Mouse (Mus musculus) ovary, adult 18-20 months (tissue): ENCODE measurements around the gene Btn2a2.
A peak's percentile ranks its signal among the peaks of the same experiment; 100 is the strongest.

Experiments used
- DNase-seq: peaks from one replicate; pipeline ENCODE4 v3.0.0; 2022; ENCODE audit warnings: low spot score, mixed read lengths

Btn2a2 gene

DNA sequence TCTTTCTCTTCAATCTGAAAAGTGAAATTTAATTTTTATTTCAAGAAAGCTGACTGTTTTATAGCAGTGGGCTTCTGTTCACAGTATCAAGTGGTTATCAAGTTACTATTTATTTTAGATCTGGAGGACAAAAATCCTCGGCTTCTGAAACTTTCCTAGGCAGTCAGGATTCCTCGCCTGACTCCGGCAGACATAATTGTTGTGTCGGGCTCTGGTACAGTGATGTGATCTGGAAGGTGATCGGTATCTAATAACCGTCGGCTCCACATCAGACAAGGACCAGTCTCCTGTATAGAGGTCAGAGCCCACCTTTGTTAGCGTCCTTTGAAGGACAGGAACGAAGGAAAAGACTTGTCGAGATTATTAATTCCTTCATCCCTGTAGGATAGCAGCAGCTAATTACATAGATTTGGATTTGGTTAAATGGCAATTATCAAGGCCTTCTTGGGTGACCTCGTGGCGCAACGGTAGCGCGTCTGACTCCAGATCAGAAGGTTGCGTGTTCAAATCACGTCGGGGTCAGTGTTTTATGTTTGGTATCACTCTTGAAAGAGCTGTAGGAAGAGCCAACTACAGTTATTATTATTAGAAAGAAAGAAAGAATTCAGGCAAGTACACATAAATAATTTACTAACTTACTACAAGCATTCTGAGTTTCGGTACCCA, 9.1 kb upstream of the Btn2a2 start:
- no peak for DNase-seq

DNA sequence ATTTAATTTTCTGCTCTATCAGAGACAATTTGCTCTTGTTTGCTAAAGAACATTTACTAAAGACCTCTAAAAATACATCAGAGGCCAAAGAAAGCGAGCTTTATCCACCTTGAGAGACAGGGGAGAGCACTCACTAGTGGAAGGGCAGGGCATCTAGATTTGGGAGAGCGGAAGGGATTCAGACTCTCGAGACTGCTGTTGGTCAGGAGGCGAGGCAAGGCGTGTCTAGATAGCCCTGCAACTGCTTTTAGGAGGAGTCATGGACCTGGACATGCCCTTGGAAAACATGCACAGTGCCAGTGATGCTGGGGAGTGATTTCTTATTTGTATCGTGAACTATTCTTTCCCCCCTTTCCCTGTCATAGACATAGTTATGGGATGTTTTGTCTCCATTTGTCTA, 6.9 kb upstream of the Btn2a2 start:
- no peak for DNase-seq

DNA sequence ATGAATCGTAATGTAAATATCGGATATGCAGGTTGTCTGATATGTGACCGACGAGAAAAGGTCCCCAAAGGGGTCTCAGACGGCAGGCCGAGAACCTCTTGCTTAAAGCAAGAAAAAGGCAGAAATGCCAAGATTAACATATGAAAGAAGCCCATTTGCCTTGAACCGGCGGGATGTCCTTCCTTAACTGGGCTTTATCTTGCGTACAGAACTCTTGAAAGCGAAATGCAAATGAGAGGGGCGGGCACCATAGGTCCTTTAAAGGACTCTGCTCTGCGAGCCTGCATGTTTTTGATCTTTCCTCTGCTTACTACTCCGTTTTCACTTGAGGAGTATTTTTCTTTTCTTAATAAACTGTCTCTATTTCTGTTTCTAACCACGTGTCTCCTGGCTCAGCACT, 3.3 kb upstream of the Btn2a2 start:
- DNase-seq = no peak

DNA sequence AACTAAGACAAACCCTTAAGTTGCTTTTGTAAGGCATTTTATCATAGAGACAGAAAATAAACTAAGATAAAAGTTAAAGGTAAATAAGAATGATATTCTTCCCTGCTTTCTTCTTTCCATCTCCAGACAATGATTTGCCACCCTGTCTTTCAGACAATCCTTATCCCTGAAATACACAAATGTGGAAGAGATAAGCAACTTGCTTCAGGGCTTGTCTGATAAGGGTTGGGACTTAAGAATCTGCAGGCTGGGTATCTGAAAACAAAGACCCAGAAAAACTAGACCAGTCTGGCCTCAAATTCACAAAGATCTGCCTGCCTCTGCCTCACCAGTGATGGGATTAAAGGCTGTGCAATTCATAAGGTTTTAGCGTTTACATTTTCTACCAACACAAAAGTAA, 2.6 kb upstream of the Btn2a2 start:
- no peak for DNase-seq

DNA sequence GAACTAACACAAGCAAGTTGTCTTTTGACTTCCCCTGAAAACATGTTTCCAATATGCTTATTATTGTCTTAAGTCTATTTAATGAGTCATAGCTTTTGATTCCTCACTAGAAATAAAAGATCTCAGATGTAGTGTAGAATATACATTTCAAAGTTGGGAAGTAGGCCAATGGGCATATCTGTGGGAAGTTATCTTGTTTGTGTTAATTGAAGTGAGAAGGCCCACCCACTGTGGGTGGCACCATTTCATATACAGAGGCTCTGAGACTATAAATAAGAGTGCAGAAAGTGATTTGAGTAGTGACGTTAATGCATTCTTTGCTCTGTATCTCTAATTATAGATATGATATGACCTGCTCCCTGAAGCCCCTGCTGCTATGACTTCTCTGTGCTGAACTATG, 2.2 kb upstream of the Btn2a2 start:
- no peak for DNase-seq

DNA sequence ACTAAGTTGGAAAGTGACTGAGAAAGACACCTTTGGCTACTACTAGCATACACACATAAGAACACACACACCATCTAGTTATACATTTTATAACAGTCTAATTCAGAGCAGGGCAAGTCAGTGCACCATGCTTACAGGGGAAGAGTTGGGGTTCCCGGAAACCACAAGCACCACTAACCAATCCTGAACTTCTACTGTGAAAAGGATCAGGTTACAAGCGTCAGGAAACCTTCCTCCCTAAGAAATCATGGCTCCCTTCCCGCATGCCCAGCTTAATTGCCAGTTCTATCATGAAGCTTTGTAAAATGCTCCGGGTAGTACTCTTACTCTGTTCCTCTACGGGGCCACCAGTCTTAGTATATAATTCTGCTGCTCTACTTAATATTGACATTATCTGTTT, 3.4 kb downstream of the Btn2a2 start:
- no peak for DNase-seq

DNA sequence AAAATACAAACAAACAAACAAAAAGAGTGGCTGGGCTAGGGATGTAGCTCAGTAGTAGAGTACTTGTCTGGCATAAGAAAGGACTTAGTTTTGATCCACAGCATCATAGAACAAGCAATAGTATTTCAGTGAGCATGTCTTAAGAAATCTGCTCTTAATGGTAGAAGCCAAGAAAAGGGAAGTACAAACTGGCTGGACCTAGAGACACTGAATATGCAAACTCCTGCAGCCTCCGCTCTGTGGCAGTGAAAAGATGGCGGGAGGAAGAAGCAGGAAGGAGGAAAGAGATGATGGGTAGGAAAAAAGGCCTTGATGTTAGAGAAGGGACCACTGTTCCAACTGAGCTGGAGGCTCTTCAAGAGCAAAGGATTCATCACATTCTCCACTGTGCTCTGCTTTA, 5.5 kb downstream of the Btn2a2 start:
- no peak for DNase-seq

DNA sequence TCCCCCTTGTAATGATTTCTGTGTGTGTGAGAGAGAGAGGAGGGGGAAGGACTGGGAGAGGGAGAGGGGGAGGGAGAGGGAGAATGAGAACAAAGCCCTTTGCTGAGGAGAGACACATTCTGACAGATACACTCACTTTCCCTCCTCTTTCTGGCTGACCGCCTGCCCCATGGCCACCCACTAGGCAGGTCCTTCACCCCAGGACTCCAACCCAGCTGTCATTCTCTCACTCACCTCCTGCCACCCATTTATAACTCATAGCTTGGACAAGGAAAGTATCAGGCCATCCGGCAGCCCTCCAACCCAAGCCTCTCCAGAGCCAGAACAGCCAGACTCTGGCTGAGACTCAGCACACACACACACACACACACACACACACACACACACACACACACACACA, 13.0 kb downstream of the Btn2a2 start:
- no peak for DNase-seq

DNA sequence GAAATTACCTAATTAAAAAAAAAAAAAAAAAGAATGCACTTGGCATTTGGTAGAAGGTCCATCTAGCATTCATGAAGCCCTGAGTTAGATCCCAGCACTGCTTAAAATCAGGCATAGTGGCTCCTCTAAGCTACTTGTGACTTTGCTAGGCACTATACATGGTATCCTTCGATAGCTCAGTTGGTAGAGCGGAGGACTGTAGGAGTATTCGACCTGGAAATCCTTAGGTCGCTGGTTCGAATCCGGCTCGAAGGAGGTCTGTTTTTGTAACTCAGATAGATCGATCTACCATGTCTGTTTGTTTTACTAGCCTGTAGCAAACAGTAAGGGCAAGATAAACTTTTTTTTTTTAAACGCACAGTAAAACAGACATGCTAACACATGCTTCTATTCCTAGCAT, 21.7 kb downstream of the Btn2a2 start:
- DNase-seq = peak; percentile 26

DNA sequence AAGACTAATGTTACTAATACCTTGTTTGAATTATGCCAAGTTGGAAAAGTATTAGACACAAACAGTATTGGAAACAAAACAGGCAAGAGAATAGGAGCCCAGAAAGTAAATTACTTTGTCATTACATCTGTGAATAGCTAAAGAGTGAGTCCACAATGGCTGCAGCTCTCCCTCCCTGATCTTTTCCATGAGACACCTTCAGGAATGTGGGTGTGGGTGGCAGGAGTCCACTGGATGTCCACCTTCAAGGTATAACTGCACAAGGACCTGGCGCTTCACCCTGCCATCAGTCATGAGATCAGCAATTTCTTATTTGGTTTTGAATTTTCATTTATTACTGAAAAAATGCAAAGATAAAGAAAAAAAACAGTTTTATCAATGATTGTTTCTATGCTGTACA, 22.4 kb downstream of the Btn2a2 start:
- DNase-seq = no peak

DNA sequence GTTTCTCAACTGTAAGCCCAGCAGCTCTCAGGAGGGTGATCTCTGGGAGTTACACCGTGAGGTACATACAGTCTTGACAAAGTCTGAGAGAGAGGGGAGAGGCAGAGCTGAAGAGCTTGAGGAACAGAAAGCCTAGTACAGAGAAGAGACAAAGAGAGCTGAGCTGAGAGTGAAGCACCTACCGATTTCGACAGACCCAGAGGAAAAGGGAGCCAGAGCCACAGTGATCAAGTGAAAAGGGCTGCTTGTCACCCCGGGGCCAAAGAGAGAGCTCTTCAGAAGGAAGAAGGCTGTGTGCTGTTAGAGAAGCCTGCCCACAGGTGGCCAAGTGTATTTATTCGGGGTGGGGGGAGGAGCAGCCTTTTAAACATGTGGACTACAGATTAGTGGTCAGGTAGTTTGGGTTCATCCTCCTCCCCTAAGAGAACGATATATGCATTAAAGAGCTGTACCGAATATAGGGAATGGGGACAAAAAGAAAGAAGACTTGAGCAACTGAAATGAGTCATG, 23.0 kb downstream of the Btn2a2 start, which contains the start of gene Btn1a1:
Btn1a1 (minus strand) TSS at position 302 of the 510 bp plus-strand sequence.
- no peak for DNase-seq

DNA sequence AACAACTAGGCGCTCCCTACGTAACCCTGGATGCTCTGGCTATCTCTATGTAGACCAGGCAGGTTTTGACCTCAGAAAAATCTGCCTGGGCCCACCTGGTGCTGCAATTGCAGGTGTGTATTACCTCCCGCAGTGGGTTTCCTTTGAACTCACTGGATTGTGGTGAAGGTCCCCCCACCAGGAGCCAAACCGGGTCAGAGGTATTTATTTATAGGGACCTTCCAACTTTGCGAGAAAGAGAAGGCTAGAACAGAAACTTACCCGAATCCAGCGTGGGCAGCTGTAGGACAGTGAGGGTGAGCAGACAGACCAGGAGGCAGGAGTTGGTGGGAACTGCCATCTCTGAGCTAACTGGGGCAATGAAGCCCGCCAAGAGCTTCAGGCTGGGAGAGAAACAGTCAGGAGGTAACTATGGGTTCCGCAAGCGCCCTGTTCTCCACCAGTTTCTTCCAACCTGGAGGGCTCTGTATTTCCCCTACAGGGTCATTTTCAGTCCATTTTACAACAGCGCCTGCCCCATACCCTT, 23.8 kb downstream of the Btn2a2 start:
- DNase-seq = no peak

DNA sequence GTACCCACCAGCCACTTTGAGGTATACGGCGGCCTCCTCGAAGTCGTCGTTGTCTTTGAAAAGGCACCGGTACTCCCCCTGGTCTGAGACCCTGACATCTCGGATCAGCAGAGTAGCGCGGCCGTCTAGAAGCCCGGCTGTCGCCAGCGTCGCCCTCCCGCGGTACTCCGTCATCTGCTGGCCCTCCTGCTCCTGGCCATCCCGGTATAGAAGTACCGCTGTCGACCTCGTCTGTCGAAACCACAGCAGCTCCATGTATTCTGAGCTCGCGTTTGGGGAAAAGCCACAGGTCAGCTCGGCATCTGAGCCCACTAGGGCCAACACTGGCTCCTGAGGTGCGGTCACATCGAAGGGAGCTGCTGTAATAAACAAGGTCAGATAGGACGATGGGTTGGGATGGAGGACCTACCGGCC, 24.4 kb downstream of the Btn2a2 start:
- no peak for DNase-seq

DNA sequence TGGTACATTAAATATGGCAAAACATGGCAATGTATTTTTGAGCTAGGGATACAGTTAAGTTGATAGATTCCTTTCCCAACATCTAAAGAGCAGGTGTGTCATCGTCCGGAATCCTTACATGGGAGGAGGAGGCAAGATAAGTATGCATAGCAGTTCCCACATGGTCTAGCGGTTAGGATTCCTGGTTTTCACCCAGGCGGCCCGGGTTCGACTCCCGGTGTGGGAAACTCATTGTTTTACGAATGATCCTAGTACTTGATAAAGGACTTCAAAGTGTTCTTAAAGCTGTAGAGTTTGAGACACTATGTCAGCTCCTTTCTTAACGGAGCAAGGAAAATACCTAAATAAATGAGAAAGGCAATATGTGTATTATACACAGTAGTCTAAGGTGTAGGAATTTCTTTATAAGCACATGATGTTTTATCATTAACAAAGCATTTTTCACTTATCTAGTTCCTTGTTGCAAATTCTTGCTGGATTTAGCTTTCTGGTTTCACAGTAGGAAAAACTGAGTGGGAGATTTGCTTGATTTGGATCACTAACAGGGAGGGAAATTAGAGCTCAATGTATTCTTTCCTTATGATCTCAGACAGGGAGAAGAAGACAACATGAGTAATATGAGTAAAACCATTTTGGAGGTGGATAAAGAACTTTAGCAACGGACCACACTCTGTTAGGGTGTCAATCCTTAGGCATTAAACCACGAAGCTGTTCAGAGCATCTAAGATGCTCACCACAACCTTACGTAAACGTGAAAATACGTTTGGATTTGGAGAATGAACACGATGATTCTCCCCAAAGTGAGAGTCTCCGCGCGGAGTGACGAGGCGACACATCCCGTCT, 25.1 kb downstream of the Btn2a2 start:
- no peak for DNase-seq

DNA sequence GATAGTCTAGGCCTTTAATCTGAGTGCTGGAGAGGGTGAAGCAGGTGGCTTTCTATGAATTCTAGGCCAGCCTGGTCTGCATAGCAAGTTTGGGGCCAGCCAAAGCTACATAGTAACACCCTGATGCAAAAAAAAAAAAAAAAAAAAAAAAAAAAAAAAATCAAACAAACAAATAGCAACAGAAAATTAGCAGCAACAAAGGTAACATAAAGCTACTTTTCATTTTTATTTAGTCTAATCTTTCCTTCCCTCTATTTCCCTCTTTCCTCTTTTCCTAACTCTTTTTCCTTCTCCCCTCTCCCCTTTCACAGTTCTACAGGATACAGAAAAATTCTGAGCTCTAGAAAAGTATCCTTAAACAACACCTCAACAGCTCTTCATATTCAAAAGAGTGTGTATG, 26.0 kb downstream of the Btn2a2 start:
- DNase-seq = no peak

DNA sequence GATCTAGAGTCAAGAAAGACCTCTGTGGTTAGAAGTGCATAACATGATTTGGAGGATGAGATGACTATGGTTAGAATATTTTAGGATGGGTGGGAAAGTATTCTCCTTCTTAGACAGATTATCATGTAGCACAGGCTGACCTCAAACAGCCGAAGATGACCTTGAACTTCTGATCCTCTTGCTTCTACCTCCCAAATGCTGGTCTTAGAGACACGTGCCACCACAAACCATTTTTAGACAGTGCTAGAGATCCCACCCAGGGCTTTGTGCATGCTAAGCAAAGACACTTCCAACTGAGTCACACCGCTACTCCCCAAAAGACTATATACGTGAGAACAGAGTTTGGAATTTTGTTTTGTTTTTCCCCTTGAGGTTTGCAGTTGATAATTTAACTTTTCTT, 26.6 kb downstream of the Btn2a2 start:
- DNase-seq = no peak

DNA sequence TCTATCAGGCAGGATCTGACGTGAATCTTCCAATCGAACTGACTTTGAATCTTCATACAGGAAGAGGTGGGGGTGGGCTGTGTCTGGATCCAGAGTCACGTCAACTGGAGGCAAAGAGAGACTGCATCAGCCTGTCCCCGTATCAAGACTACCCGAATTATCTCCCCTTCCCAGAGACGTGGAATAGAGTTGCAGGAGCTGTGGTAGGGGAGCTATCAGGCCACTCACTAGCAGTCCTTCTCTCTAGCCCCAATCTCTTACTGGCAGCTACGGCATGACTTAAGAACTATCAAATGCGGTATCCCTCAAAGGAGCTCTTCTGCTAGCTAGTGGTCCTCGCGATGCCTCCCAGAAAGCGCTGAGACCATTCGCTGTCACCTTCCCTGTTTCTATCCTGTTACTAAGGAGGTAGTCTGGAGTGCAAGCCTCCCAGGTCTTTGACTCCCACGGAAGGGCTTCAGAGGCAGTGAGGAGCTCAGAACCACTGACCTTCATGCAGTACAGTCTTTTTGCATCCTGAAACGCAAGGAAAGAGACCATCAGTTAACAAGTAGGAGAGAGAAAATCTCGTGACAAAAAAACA, 29.3 kb downstream of the Btn2a2 start:
- DNase-seq = no peak

DNA sequence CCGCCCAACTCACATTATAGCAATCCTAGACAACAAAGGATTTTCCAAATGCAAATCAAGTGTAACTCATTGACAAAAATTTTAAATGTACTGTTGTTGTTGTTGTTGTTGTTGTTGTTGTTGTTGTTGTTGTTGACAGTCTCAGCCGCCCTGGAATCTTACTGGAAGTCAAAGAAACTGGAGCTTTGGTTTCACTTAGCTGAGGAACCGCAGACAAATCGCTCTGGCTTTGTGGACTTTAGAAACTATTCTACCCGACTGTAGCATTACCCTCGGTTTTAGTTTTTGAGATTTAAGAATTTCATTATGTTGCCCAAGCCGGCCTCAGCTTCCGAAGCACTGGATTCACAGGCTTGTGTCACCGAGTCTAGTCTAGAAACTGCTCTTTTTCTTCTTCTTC, 34.7 kb downstream of the Btn2a2 start:
- DNase-seq = no peak

DNA sequence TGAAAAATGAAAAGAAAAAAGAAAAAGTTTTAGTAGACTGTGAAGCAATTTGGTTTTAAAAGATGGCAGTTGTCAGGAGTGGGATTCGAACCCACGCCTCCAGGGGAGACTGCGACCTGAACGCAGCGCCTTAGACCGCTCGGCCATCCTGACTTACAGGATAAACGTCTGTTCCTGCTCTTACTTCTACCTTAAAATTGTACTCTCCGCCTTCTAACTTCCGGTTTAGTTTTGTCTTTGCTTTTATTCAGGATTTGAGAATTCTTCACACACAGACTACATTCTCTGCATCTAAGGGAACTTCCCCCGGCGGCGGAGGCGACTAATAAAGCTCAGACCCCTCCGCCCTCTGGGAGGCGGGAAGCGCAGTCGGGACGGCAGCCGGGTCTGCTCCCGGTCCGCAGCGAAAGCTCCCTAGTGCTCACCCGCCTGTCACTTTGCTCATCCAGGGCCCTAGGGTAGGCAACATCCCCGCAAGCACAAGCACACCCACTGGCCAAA, 35.2 kb downstream of the Btn2a2 start:
- peak; percentile 63 for DNase-seq

DNA sequence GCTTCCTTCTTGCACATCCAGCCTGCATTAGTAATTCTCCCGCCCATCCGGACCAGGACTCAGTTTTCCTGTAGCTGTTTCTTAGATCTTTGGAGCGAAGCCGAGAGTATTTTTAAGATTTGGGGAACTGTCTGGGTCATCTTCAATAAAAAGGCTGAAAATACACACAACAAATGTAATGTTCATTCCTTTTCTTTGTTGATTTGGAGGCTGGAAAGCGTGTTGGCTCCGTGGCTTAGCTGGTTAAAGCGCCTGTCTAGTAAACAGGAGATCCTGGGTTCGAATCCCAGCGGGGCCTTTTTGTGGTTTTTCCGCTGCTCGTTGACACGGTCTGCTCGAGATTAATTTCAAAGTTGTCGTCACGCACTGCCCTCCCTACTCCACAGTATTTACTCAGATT, 38.3 kb downstream of the Btn2a2 start:
- DNase-seq = peak; percentile 71

DNA sequence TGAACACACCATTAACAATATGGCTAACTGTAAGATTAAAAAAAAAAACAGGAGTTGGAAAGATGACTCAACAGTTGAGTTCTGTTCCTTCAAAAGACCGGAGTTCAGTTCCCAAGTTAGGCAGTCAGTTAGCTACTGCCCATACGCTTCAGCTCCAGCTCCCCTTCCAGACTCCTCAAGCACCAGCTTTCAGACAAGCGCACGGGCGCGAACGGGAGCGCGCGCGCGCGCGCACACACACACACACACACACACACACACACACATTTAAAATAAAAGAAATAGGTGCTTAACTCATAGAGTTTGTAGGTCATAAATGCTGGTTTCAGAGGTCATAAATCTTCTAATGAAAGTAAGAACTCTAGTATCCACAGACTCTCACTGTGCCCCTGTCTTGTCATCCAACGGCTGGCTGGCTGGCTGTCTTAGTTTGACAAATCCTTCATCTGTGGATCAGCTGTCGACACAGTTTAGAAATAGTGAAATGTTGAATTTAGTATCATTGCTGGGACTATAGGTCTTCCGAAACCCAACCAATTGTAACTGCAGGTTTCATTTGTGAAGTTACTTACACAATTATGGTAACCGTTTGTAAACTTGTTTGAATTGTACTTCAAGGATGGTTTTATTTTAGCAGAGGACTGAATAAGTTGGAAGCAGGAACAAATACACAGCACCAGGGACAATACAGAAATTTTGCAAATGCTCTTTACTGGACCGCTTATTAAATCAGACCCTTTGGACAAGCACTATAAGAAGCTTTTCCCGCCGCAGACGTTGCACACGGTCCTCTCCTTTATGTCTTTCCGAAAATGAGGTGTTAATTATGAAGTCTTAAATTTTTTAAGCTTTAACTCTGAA, 39.2 kb downstream of the Btn2a2 start:
- DNase-seq = no peak

DNA sequence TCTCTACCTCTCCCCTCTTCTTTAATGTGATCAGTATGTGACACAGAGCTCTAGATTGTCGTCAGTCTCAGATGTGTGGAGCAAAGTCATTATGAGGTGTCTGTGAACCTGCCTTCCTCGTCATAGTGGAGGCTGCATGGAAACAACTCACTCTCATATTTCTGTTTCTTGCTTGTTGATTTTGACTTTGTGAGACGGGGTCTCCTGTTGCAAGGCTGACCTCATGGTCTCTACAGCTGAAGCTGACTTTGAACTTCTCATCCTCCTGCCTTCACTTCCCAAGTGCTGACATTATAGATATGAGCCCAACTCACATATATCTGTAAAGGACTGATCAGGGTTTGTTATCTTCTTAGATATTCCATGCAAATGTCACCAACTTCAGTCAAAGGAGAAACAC, 39.9 kb downstream of the Btn2a2 start:
- no peak for DNase-seq
